Mouse (Mus musculus) cortical plate, adult 2 months (tissue): ENCODE results near the gene Btbd3.

Source experiments
- CTCF ChIP-seq: fragments of 200-500 bp; IDR thresholded peaks from 2 replicates; pipeline ENCODE4 v1.5.1; 2011; ENCODE audit warnings: mild to moderate bottlenecking, control low read depth, low read length; ENCODE audit not compliant: insufficient read depth; ENCODE audit errors: extremely low read depth
- POLR2A ChIP-seq: fragments of 200-500 bp; IDR thresholded peaks from 2 replicates; pipeline ENCODE4 v1.6.1; 2011; ENCODE audit warnings: mild to moderate bottlenecking, low read length, control low read depth; ENCODE audit not compliant: insufficient read depth; ENCODE audit errors: extremely low read depth

DNA sequence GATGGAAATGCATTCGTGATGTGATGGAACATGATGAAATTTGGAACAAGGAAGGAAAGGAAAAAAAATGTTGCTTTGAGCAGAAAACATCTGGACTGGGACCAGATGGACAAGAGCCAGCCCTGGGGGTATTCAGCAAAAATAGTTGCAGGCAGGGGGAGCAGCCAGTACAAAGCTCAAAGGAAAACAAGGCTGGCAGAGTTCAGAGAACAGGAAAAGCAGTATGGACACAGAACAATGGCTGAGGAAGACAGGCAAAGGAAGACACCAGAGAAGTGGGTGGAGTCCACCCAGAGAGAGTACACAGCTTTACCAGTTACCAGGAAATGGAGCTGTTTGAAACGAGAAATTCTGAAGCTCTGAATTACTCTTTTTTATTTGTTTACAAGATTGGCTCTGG lies 40.8 kb upstream of the Btbd3 start:
- TF ChIP-seq CTCF: no peak
- TF ChIP-seq POLR2A: no peak
